Mouse (Mus musculus) erythroblast, embryonic 14.5 days (primary cell): ENCODE measurements around the gene Chchd3.

Experiments
- GATA1 ChIP-seq: IDR thresholded peaks from 2 replicates; pipeline ENCODE4 v1.6.1; 2012; ENCODE audit warnings: low read length, inconsistent platforms, mixed read lengths
- TAL1 ChIP-seq: IDR thresholded peaks from 3 replicates; pipeline ENCODE4 v1.6.1; 2012; ENCODE audit warnings: low read length, inconsistent platforms, mixed read lengths

DNA sequence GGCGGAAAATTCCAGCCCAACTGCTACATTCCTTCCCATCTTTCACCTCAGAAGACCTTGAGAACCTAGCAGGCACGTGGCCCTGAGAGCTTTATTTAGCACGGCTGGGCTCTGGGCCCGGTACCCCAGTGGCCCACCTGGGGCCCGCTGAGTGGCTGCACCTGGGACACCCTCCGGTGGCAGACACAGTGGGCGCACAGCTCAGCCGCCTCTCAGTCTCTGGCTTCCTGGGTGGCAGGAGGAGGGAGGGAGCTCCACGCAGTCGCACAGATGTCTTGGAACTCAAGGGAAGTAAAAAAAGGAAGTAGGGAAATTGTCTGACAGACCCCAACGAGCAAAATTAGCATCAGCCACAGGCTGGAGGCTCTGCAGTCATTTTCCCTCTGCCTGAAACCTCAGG lies 279.5 kb downstream of the Chchd3 start:
- TF ChIP-seq GATA1: no peak
- TF ChIP-seq TAL1: no peak
